Mouse (Mus musculus) heart, postnatal 0 days (tissue): ENCODE results near the gene Emx1.

Experiments used
- CTCF ChIP-seq: IDR thresholded peaks from 2 replicates; pipeline ENCODE4 v1.5.1; 2016; ENCODE audit warnings: antibody characterized with exemption, control low read depth, low read depth
- EP300 ChIP-seq: IDR thresholded peaks from 2 replicates; pipeline ENCODE4 v1.6.1; 2016; ENCODE audit warnings: antibody characterized with exemption, low read depth

DNA sequence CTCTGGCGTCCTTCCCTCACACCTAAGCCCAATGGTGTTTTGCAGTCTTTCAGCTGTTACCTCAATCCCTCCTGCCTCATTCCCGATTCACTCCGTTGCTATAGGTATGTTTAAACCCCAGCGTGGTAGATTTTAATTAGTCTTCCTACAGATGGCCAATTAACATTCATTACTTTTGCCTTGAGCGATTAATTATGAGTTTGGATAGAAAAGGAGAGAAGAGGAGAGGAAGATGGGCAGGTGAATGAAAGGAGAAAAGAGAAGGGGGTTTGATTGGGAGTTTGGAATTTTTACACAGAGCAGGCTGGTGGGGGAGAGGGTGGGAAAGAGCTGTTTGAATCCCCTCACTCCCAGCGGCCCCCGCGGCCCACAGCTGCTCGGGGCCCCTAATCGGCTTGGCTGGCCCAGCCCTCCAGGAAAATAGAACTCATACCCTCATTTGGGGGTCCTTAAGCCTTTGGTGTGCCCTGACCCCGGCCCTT, 21.8 kb upstream of the Emx1 start:
- TF ChIP-seq CTCF, result no peak
- TF ChIP-seq EP300, result no peak
